Mouse (Mus musculus): Measurements from ENCODE around the gene Canx.
"Not testable (repeated sequence)": the region's sequence is repeated elsewhere in the genome, so short reads cannot be mapped to it uniquely, and the experiment has no call there.

Gene Canx

GRCm38 (mm10) chr11:50325496-50326301 lies at the start of gene Canx:
TSS of gene Canx (minus strand) at chr11:50325673.
- DNase-seq = peak; percentile 98

GRCm38 (mm10) chr11:50374286-50375015 lies 49.0 kb upstream of the Canx start:
- no peak for DNase-seq

- no peak for DNase-seq
Measured at GRCm38 (mm10) chr11:50373621-50374020, 48.1 kb upstream of the Canx start.

- DNase-seq = no peak
Measured at GRCm38 (mm10) chr11:50373086-50373485, 47.6 kb upstream of the Canx start.

- no peak for DNase-seq
Measured at GRCm38 (mm10) chr11:50371911-50372310, 46.4 kb upstream of the Canx start.

- DNase-seq = peak; percentile 65
Measured at GRCm38 (mm10) chr11:50371399-50371841, 45.9 kb upstream of the Canx start.

- no peak for DNase-seq
Measured at GRCm38 (mm10) chr11:50370969-50371368, 45.5 kb upstream of the Canx start.

GRCm38 (mm10) chr11:50369360-50369911 lies 44.0 kb upstream of the Canx start:
- no peak for DNase-seq

- no peak for DNase-seq
Measured at GRCm38 (mm10) chr11:50367531-50367930, 42.1 kb upstream of the Canx start.

- no peak for DNase-seq
Measured at GRCm38 (mm10) chr11:50365322-50365721, 39.8 kb upstream of the Canx start.

- DNase-seq = peak; percentile 72
Measured at GRCm38 (mm10) chr11:50364548-50364947, 39.1 kb upstream of the Canx start.

GRCm38 (mm10) chr11:50361282-50361681 lies 35.8 kb upstream of the Canx start:
- not testable (repeated sequence) for DNase-seq

- DNase-seq = peak; percentile 52
Measured at GRCm38 (mm10) chr11:50358950-50359861, 33.7 kb upstream of the Canx start.

- no peak for DNase-seq
Measured at GRCm38 (mm10) chr11:50355395-50355794, 29.9 kb upstream of the Canx start.

GRCm38 (mm10) chr11:50354851-50355250 lies 29.4 kb upstream of the Canx start:
- DNase-seq = no peak

GRCm38 (mm10) chr11:50354162-50354561 lies 28.7 kb upstream of the Canx start, which contains the start of gene Cby3:
TSS of gene Cby3 (plus strand) at chr11:50354462.
- no peak for DNase-seq

GRCm38 (mm10) chr11:50352177-50352576 lies 26.7 kb upstream of the Canx start:
- DNase-seq = no peak

- no peak for DNase-seq
Measured at GRCm38 (mm10) chr11:50346256-50347032, 21.0 kb upstream of the Canx start.

- no peak for DNase-seq
Measured at GRCm38 (mm10) chr11:50345486-50345885, 20.0 kb upstream of the Canx start.

- DNase-seq = no peak
Measured at GRCm38 (mm10) chr11:50336891-50337290, 11.4 kb upstream of the Canx start.

- DNase-seq = no peak
Measured at GRCm38 (mm10) chr11:50336126-50336525, 10.7 kb upstream of the Canx start.

- DNase-seq = no peak
Measured at GRCm38 (mm10) chr11:50333181-50333580, 7.7 kb upstream of the Canx start.
